Mouse (Mus musculus): ENCODE measurements around the gene Pif1. TPM values are rescaled to one million over a fixed set of nuclear protein-coding genes. Genes with fewer than 3 reads are reported as not detected.

Pif1 gene
- polyA plus RNA-seq, 1 experiment from 2014 or later, result 2.1 TPM

- H3K4me2 ChIP-seq (ENCODE audit: low read length), result peak overlapping the region; percentile 81
- peak overlapping the region; percentile 60 for H3K9ac ChIP-seq (ENCODE audit: low read depth, low read length)
- no peaks in the 10 kb centered on the region for H3K27me3 ChIP-seq (ENCODE audit: control insufficient read depth, insufficient read depth, low read depth, low read length)
- H3K4me1 ChIP-seq (ENCODE audit: control insufficient read depth, insufficient read depth, low read length), result peaks cover 5% of the 10 kb centered on the region; the same call in 1 of the 2 replicates
- ATAC-seq, result peak; percentile 76
- peak overlapping the region; percentile 55 for H3K4me3 ChIP-seq (ENCODE audit: low read depth, low read length)
- H3K27ac ChIP-seq (ENCODE audit: low read length), result peak overlapping the region; percentile 57; the same call in 1 of the 2 replicates
- 7% methylated on average over 21 of the region's 29 CpGs for WGBS
- H3K36me3 ChIP-seq (ENCODE audit: control insufficient read depth, insufficient read depth, low read length), result no peaks in the 10 kb centered on the region
- no peaks in the 10 kb centered on the region for H3K9me3 ChIP-seq (replicated peaks; ENCODE audit: control insufficient read depth, low read length, poor library complexity, severe bottlenecking)
Observed at GRCm38 (mm10) chr9:65580401-65581256, 6.3 kb upstream of the Pif1 start.

- WGBS, result 29% methylated on average over 8 of the region's 8 CpGs
Observed at GRCm38 (mm10) chr9:65583045-65583444, 3.9 kb upstream of the Pif1 start.

GRCm38 (mm10) chr9:65587270-65587572, 261 bp downstream of the Pif1 start:
- no peaks in the 10 kb centered on the region for H3K9me3 ChIP-seq (replicated peaks; ENCODE audit: control insufficient read depth, low read length, poor library complexity, severe bottlenecking)
- H3K4me2 ChIP-seq (ENCODE audit: low read length), result peak overlapping the region; percentile 99
- WGBS, result under 1% methylated on average over 6 of the region's 6 CpGs
- no peak overlapping the region for H3K27ac ChIP-seq (ENCODE audit: low read length)
- H3K27me3 ChIP-seq (ENCODE audit: control insufficient read depth, insufficient read depth, low read depth, low read length), result no peaks in the 10 kb centered on the region
- peaks cover 16% of the 10 kb centered on the region for H3K4me1 ChIP-seq (ENCODE audit: control insufficient read depth, insufficient read depth, low read length)
- peak overlapping the region; percentile 28; the same call in 1 of the 2 replicates for H3K9ac ChIP-seq (ENCODE audit: low read depth, low read length)
- H3K4me3 ChIP-seq (ENCODE audit: low read depth, low read length), result peak overlapping the region; percentile 54
- 0 out of 2 replicates have a peak, but pooled peaks have one; percentile 38 for ATAC-seq
- no peaks in the 10 kb centered on the region for H3K36me3 ChIP-seq (ENCODE audit: control insufficient read depth, insufficient read depth, low read length)

More at GRCm38 (mm10) chr9:65583045-65583444, 3.9 kb upstream of the Pif1 start:
- Histone ChIP-seq H3K9ac (ENCODE audit: low read depth, low read length) (no peak overlapping the region), H3K4me1 (ENCODE audit: control insufficient read depth, insufficient read depth, low read length) (peaks cover 16% of the 10 kb centered on the region), H3K27ac (ENCODE audit: low read length) (no peak overlapping the region), H3K9me3 (replicated peaks; ENCODE audit: control insufficient read depth, low read length, poor library complexity, severe bottlenecking) (no peaks in the 10 kb centered on the region), H3K27me3 (ENCODE audit: control insufficient read depth, insufficient read depth, low read depth, low read length) (no peaks in the 10 kb centered on the region), H3K4me3 (ENCODE audit: low read depth, low read length) (no peak overlapping the region), H3K4me2 (ENCODE audit: low read length) (no peak overlapping the region), H3K36me3 (ENCODE audit: control insufficient read depth, insufficient read depth, low read length) (no peaks in the 10 kb centered on the region)
- no peak for ATAC-seq

GRCm38 (mm10) chr9:65587573-65588358, 806 bp downstream of the Pif1 start:
- H3K9me3 ChIP-seq (replicated peaks; ENCODE audit: control insufficient read depth, low read length, poor library complexity, severe bottlenecking), result no peaks in the 10 kb centered on the region
- peaks cover 16% of the 10 kb centered on the region for H3K4me1 ChIP-seq (ENCODE audit: control insufficient read depth, insufficient read depth, low read length)
- no peaks in the 10 kb centered on the region for H3K27me3 ChIP-seq (ENCODE audit: control insufficient read depth, insufficient read depth, low read depth, low read length)
- peak overlapping the region; percentile 99 for H3K4me2 ChIP-seq (ENCODE audit: low read length)
- no peaks in the 10 kb centered on the region for H3K36me3 ChIP-seq (ENCODE audit: control insufficient read depth, insufficient read depth, low read length)
- 0% methylated on average over 64 of the region's 64 CpGs for WGBS
- peak; percentile 56 for ATAC-seq
- peak overlapping the region; percentile 64 for H3K9ac ChIP-seq (ENCODE audit: low read depth, low read length)
- no peak overlapping the region for H3K27ac ChIP-seq (ENCODE audit: low read length)
- H3K4me3 ChIP-seq (ENCODE audit: low read depth, low read length), result peak overlapping the region; percentile 54

- H3K36me3 ChIP-seq (ENCODE audit: control insufficient read depth, insufficient read depth, low read length), result no peaks in the 10 kb centered on the region
- H3K4me1 ChIP-seq (ENCODE audit: control insufficient read depth, insufficient read depth, low read length), result peaks cover 16% of the 10 kb centered on the region
- no peaks in the 10 kb centered on the region for H3K27me3 ChIP-seq (ENCODE audit: control insufficient read depth, insufficient read depth, low read depth, low read length)
- no peak overlapping the region for H3K4me3 ChIP-seq (ENCODE audit: low read depth, low read length)
- ATAC-seq, result no peak
- 92% methylated on average over 3 of the region's 3 CpGs for WGBS
- no peak overlapping the region for H3K4me2 ChIP-seq (ENCODE audit: low read length)
- H3K9me3 ChIP-seq (replicated peaks; ENCODE audit: control insufficient read depth, low read length, poor library complexity, severe bottlenecking), result no peaks in the 10 kb centered on the region
- H3K9ac ChIP-seq (ENCODE audit: low read depth, low read length), result no peak overlapping the region
- H3K27ac ChIP-seq (ENCODE audit: low read length), result no peak overlapping the region
Observed at GRCm38 (mm10) chr9:65589091-65589490, 2.1 kb downstream of the Pif1 start.

- no peak for ATAC-seq
- Histone ChIP-seq H3K36me3 (ENCODE audit: control insufficient read depth, insufficient read depth, low read length) (no peaks in the 10 kb centered on the region), H3K4me3 (ENCODE audit: low read depth, low read length) (no peak overlapping the region), H3K4me2 (ENCODE audit: low read length) (no peak overlapping the region), H3K9me3 (replicated peaks; ENCODE audit: control insufficient read depth, low read length, poor library complexity, severe bottlenecking) (no peaks in the 10 kb centered on the region), H3K27ac (ENCODE audit: low read length) (no peak overlapping the region), H3K9ac (ENCODE audit: low read depth, low read length) (no peak overlapping the region), H3K27me3 (ENCODE audit: control insufficient read depth, insufficient read depth, low read depth, low read length) (no peaks in the 10 kb centered on the region), H3K4me1 (ENCODE audit: control insufficient read depth, insufficient read depth, low read length) (peaks cover 7% of the 10 kb centered on the region)
- 95% methylated on average over 3 of the region's 3 CpGs for WGBS
Observed at GRCm38 (mm10) chr9:65592721-65593120, 5.8 kb downstream of the Pif1 start.

GRCm38 (mm10) chr9:65593596-65593995, 6.6 kb downstream of the Pif1 start:
- Histone ChIP-seq H3K4me2 (ENCODE audit: low read length) (no peak overlapping the region), H3K4me1 (ENCODE audit: control insufficient read depth, insufficient read depth, low read length) (no peaks in the 10 kb centered on the region; the same call in 1 of the 2 replicates), H3K9me3 (replicated peaks; ENCODE audit: control insufficient read depth, low read length, poor library complexity, severe bottlenecking) (no peaks in the 10 kb centered on the region), H3K36me3 (ENCODE audit: control insufficient read depth, insufficient read depth, low read length) (no peaks in the 10 kb centered on the region), H3K4me3 (ENCODE audit: low read depth, low read length) (no peak overlapping the region), H3K27me3 (ENCODE audit: control insufficient read depth, insufficient read depth, low read depth, low read length) (no peaks in the 10 kb centered on the region), H3K27ac (ENCODE audit: low read length) (no peak overlapping the region), H3K9ac (ENCODE audit: low read depth, low read length) (no peak overlapping the region)
- ATAC-seq, result no peak
- WGBS, result 91% methylated on average over 9 of the region's 9 CpGs

- Histone ChIP-seq H3K9me3 (replicated peaks; ENCODE audit: control insufficient read depth, low read length, poor library complexity, severe bottlenecking) (no peaks in the 10 kb centered on the region), H3K27me3 (ENCODE audit: control insufficient read depth, insufficient read depth, low read depth, low read length) (no peaks in the 10 kb centered on the region), H3K36me3 (ENCODE audit: control insufficient read depth, insufficient read depth, low read length) (no peaks in the 10 kb centered on the region), H3K9ac (ENCODE audit: low read depth, low read length) (no peak overlapping the region), H3K4me1 (ENCODE audit: control insufficient read depth, insufficient read depth, low read length) (no peaks in the 10 kb centered on the region; the same call in 1 of the 2 replicates), H3K4me3 (ENCODE audit: low read depth, low read length) (no peak overlapping the region), H3K27ac (ENCODE audit: low read length) (no peak overlapping the region), H3K4me2 (ENCODE audit: low read length) (no peak overlapping the region)
- 43% methylated on average over 9 of the region's 11 CpGs for WGBS
- ATAC-seq, result no peak
Observed at GRCm38 (mm10) chr9:65598765-65599249, 11.8 kb downstream of the Pif1 start.
